Mouse (Mus musculus): ENCODE measurements at regions not wholly inside any gene's neighbourhood (a gene's known extent, or its start where the extent isn't known, plus 50 kb on each side); places are given as distances from the start of the nearest gene placed in this dataset.

- no peak for TF ChIP-seq CTCF (IDR thresholded peaks at IDR 0.05; ENCODE audit: control insufficient read depth, insufficient read depth, insufficient read length)
- TF ChIP-seq MAX (IDR thresholded peaks at IDR 0.05): no peak
- no peak for TF ChIP-seq CEBPB (IDR thresholded peaks at IDR 0.05; ENCODE audit: low read depth)
These were observed 61.6 kb upstream of the Sfrp2 start for GRCm38 (mm10) chr3:83704559-83704958.
